ENCODE assay signal across 8 mouse cellular contexts in genomic region chr4:155831205-155831766, GRCm38 (mm10). TPM values are rescaled to one million over a fixed set of nuclear protein-coding genes. Genes with fewer than 3 reads are reported as not detected.
A peak's percentile ranks its signal among the peaks of the same experiment; 100 is the strongest.
DNase-seq lines count a peak whose midpoint lies in the region; ATAC-seq and TF ChIP-seq lines count a peak whose summit lies in the region.

Gene Aurkaip1, plus strand, starts transcription at chr4:155831272.

- ATAC-seq in heart, embryonic 15.5 days (replicated peaks; ENCODE audit: insufficient number of reproducible peaks, insufficient read depth, low FRiP score, low read depth): peak; percentile 93
- peak; percentile 96 for ATAC-seq in liver, embryonic 14.5 days (ENCODE audit: insufficient read depth)
- ATAC-seq in neural tube, embryonic 11.5 days (ENCODE audit: insufficient read depth, low FRiP score, low TSS enrichment): peak; percentile 92
- peak; percentile 93 for ATAC-seq in stomach, postnatal 0 days (ENCODE audit: low FRiP score, low TSS enrichment)

- DNase-seq in CD8-positive naive resting alpha-beta T cell, adult 2 months (ENCODE audit: low read depth in 2 of 2, low spot score in 2 of 2): peak; percentile 87 to 88
- peak; percentile 92 for DNase-seq in c-Kit-positive CD71-negative TER-119-negative erythroid progenitor cells, embryonic 14.5 days (ENCODE audit: low read depth)
- peak; percentile 98 for DNase-seq in forebrain, embryonic 10.5 days (ENCODE audit: extremely low spot score, low spot score)
- DNase-seq in kidney, postnatal 25 days: peak; percentile 95 to 97
- DNase-seq in liver, embryonic 14.5 days (ENCODE audit: low read depth in 3 of 3, low spot score in 3 of 3): peak; percentile 93
- DNase-seq in neural tube, embryonic 11.5 days (ENCODE audit: low spot score): peak; percentile 97
- peak; percentile 96 for DNase-seq in stomach, postnatal 0 days (ENCODE audit: low spot score)

- H3K27me3 ChIP-seq in forebrain, embryonic 10.5 days (ENCODE audit: poor library complexity, severe bottlenecking): no peaks in the 10 kb centered on the region
- no peaks in the 10 kb centered on the region for H3K27me3 ChIP-seq in heart, embryonic 15.5 days
- H3K27me3 ChIP-seq in liver, embryonic 14.5 days (ENCODE audit: control insufficient read depth, insufficient read depth, low read length): no peaks in the 10 kb centered on the region
- H3K27me3 ChIP-seq in neural tube, embryonic 11.5 days (ENCODE audit: control insufficient read depth, insufficient read depth, low read length): no peaks in the 10 kb centered on the region
- H3K27me3 ChIP-seq in stomach, postnatal 0 days (ENCODE audit: control insufficient read depth, insufficient read depth, low read length): no peaks in the 10 kb centered on the region

- H3K4me3 ChIP-seq in forebrain, embryonic 10.5 days: peak within 1 kb of the TSS; percentile 81
- peak within 1 kb of the TSS; percentile 66 for H3K4me3 ChIP-seq in heart, embryonic 15.5 days
- H3K4me3 ChIP-seq in liver, embryonic 14.5 days (ENCODE audit: insufficient read depth in 1 of 2, low read depth in 2 of 2, low read length in 2 of 2): peak within 1 kb of the TSS; percentile 90 to 95
- H3K4me3 ChIP-seq in neural tube, embryonic 11.5 days (ENCODE audit: low read depth, low read length): peak within 1 kb of the TSS; percentile 70
- peak within 1 kb of the TSS; percentile 78 for H3K4me3 ChIP-seq in stomach, postnatal 0 days (ENCODE audit: low read depth, low read length)

- peak; percentile 98 for TF ChIP-seq CTCF in liver, embryonic 14.5 days (IDR thresholded peaks at IDR 0.05; ENCODE audit: low read depth)
- TF ChIP-seq CTCF in stomach, postnatal 0 days (IDR thresholded peaks at IDR 0.05; ENCODE audit: low read depth): peak; percentile 94

- H3K27ac ChIP-seq in forebrain, embryonic 10.5 days: peak within 1 kb of the TSS; percentile 89
- H3K27ac ChIP-seq in heart, embryonic 15.5 days: peak within 1 kb of the TSS; percentile 93
- H3K27ac ChIP-seq in liver, embryonic 14.5 days: peak within 1 kb of the TSS; percentile 75
- H3K27ac ChIP-seq in neural tube, embryonic 11.5 days (ENCODE audit: low read depth, low read length): peak within 1 kb of the TSS; percentile 67
- H3K27ac ChIP-seq in stomach, postnatal 0 days (replicated peaks): peak within 1 kb of the TSS; percentile 85

- H3K9me3 ChIP-seq in forebrain, embryonic 10.5 days: no peaks in the 10 kb centered on the region
- no peaks in the 10 kb centered on the region for H3K9me3 ChIP-seq in heart, embryonic 15.5 days (replicated peaks)
- H3K9me3 ChIP-seq in liver, embryonic 14.5 days (ENCODE audit: control insufficient read depth, low read length): no peaks in the 10 kb centered on the region
- H3K9me3 ChIP-seq in neural tube, embryonic 11.5 days (ENCODE audit: control insufficient read depth, low read length): no peaks in the 10 kb centered on the region
- H3K9me3 ChIP-seq in stomach, postnatal 0 days (ENCODE audit: control insufficient read depth, low read length): no peaks in the 10 kb centered on the region

- TF ChIP-seq EP300 in liver, embryonic 14.5 days (IDR thresholded peaks at IDR 0.05; ENCODE audit: low read depth): 0 out of 2 replicates have a peak, but pooled peaks have one; percentile 11
- no peak for TF ChIP-seq EP300 in stomach, postnatal 0 days (optimal IDR thresholded peaks at IDR 0.05)

- WGBS in forebrain, embryonic 10.5 days: under 1% methylated on average over 49 of the region's 49 CpGs
- WGBS in heart, embryonic 15.5 days: under 1% methylated on average over 49 of the region's 49 CpGs
- under 1% methylated on average over 49 of the region's 49 CpGs for WGBS in liver, embryonic 14.5 days (ENCODE audit: insufficient replicate concordance)
- whole genome bisulfite sequencing in neural tube, embryonic 11.5 days: under 1% methylated on average over 49 of the region's 49 CpGs
- WGBS in stomach, postnatal 0 days: 0% methylated on average over 49 of the region's 49 CpGs

- H3K4me1 ChIP-seq in forebrain, embryonic 10.5 days: peaks cover 29% of the 10 kb centered on the region
- peaks cover 28% of the 10 kb centered on the region for H3K4me1 ChIP-seq in heart, embryonic 15.5 days (replicated peaks)
- peaks cover 6 to 13% of the 10 kb centered on the region in 2 experiments; a peak in 3 of 4 replicates for H3K4me1 ChIP-seq in liver, embryonic 14.5 days (replicated peaks; ENCODE audit: control insufficient read depth in 2 of 2, insufficient read depth in 2 of 2, low read length in 1 of 2)
- peaks cover 7% of the 10 kb centered on the region for H3K4me1 ChIP-seq in neural tube, embryonic 11.5 days (ENCODE audit: control insufficient read depth, insufficient read depth, low read length)
- H3K4me1 ChIP-seq in stomach, postnatal 0 days (replicated peaks; ENCODE audit: control insufficient read depth, insufficient read depth): no peaks in the 10 kb centered on the region

- peaks cover 52% of the 10 kb centered on the region for H3K36me3 ChIP-seq in forebrain, embryonic 10.5 days (replicated peaks)
- peaks cover 24% of the 10 kb centered on the region for H3K36me3 ChIP-seq in heart, embryonic 15.5 days
- H3K36me3 ChIP-seq in liver, embryonic 14.5 days (replicated peaks; ENCODE audit: control insufficient read depth, insufficient read depth, low read depth): peaks cover 22% of the 10 kb centered on the region
- H3K36me3 ChIP-seq in neural tube, embryonic 11.5 days (ENCODE audit: control insufficient read depth, insufficient read depth, low read length): no peaks in the 10 kb centered on the region
- no peaks in the 10 kb centered on the region for H3K36me3 ChIP-seq in stomach, postnatal 0 days (ENCODE audit: control insufficient read depth, insufficient read depth, low read length)

- H3K9ac ChIP-seq in heart, embryonic 15.5 days: peak within 1 kb of the TSS; percentile 75
- peak within 1 kb of the TSS; percentile 95 for H3K9ac ChIP-seq in liver, embryonic 14.5 days (replicated peaks)
- peak within 1 kb of the TSS; percentile 70 for H3K9ac ChIP-seq in neural tube, embryonic 11.5 days (ENCODE audit: low read length)
- peak within 1 kb of the TSS; percentile 85 for H3K9ac ChIP-seq in stomach, postnatal 0 days (ENCODE audit: low read length)

- H3K4me2 ChIP-seq in heart, embryonic 15.5 days: peak within 1 kb of the TSS; percentile 83
- H3K4me2 ChIP-seq in liver, embryonic 14.5 days (ENCODE audit: low read depth): peak within 1 kb of the TSS; percentile 85
- peak within 1 kb of the TSS; percentile 99 for H3K4me2 ChIP-seq in neural tube, embryonic 11.5 days (ENCODE audit: low read depth)
- H3K4me2 ChIP-seq in stomach, postnatal 0 days (replicated peaks; ENCODE audit: low read depth): peak within 1 kb of the TSS; percentile 93

RNA-seq across cellular contexts. Expression of gene Aurkaip1, which starts in this region (rescaled TPM):
- polyA plus RNA-seq in forebrain, embryonic 10.5 days (2016; fragmentation: Nextera tagmentation; extraction: Ambion mirVana): 165 and 172 TPM in 2 replicates
- polyA plus RNA-seq in heart, embryonic 15.5 days (2015; fragmentation: Nextera tagmentation; extraction: Ambion mirVana): 121 and 124 TPM in 2 replicates
- polyA plus RNA-seq in liver, embryonic 14.5 days (2012; rRNA removed): 67.4 and 77.0 TPM in 2 replicates
- 117 and 120 TPM in 2 replicates for polyA plus RNA-seq in liver, embryonic 14.5 days (2014; fragmentation: Nextera tagmentation; extraction: Ambion mirVana)
- 129 TPM in 2 replicates for polyA plus RNA-seq in neural tube, embryonic 11.5 days (2014; fragmentation: Nextera tagmentation; extraction: Ambion mirVana)
- polyA plus RNA-seq in stomach, postnatal 0 days (2015; fragmentation: Nextera tagmentation; extraction: Ambion mirVana): 129 and 133 TPM in 2 replicates

Comparison
In these comparisons a context has a peak if more than half of its experiments do, and no peak if none do; other contexts are left out.
1. Peak in every context shown above with its lines: DNase-seq, ATAC-seq, H3K4me3 ChIP-seq and H3K27ac ChIP-seq.